Mouse (Mus musculus) ZHBTc4 (cell line): ENCODE data around the gene Klc4.

Experiments used
- DNase-seq: peaks from one replicate; pipeline ENCODE4 v3.0.0-alpha.2; 2011; ENCODE audit warnings: low read depth, low spot score

The Klc4 gene

GRCm38 (mm10) chr17:46645561-46646321 is at the start of gene Klc4, which contains the start of gene Mrpl2:
Klc4 (minus strand) TSS chr17:46646022.
Mrpl2 (plus strand) TSS chr17:46646229.
- peak; percentile 100 for DNase-seq

- DNase-seq, result peak; percentile 54
These were observed 48.8 kb upstream of the Klc4 start for GRCm38 (mm10) chr17:46694517-46695063.

- no peak for DNase-seq
These were observed 45.6 kb upstream of the Klc4 start for GRCm38 (mm10) chr17:46691390-46691789.

- no peak for DNase-seq
These were observed 44.8 kb upstream of the Klc4 start for GRCm38 (mm10) chr17:46690665-46691064.

GRCm38 (mm10) chr17:46685913-46686312 is 40.1 kb upstream of the Klc4 start:
- no peak for DNase-seq

- DNase-seq, result peak; percentile 96
These were observed 37.0 kb upstream of the Klc4 start for GRCm38 (mm10) chr17:46682654-46683389.

GRCm38 (mm10) chr17:46681466-46682118 is 35.8 kb upstream of the Klc4 start:
- no peak for DNase-seq

- DNase-seq, result peak; percentile 99
These were observed 35.0 kb upstream of the Klc4 start, which contains the start of gene Klhdc3 for GRCm38 (mm10) chr17:46680760-46681373. Klhdc3 (minus strand) TSS chr17:46680914.

- DNase-seq, result peak; percentile 81
These were observed 34.3 kb upstream of the Klc4 start for GRCm38 (mm10) chr17:46679843-46680759.

GRCm38 (mm10) chr17:46678911-46679310 is 33.1 kb upstream of the Klc4 start:
- DNase-seq, result no peak

GRCm38 (mm10) chr17:46678416-46678815 is 32.6 kb upstream of the Klc4 start, which contains the start of gene Mea1:
Mea1 (plus strand) TSS chr17:46678793.
- DNase-seq, result no peak

GRCm38 (mm10) chr17:46674530-46675283 is 28.9 kb upstream of the Klc4 start:
- DNase-seq, result no peak

GRCm38 (mm10) chr17:46673850-46674529 is 28.2 kb upstream of the Klc4 start, which contains the start of gene Rrp36:
Rrp36 (minus strand) TSS chr17:46674352.
- DNase-seq, result peak; percentile 97

GRCm38 (mm10) chr17:46669911-46670310 is 24.1 kb upstream of the Klc4 start:
- DNase-seq, result no peak

GRCm38 (mm10) chr17:46667712-46668111 is 21.9 kb upstream of the Klc4 start:
- peak; percentile 66 for DNase-seq

GRCm38 (mm10) chr17:46662730-46663129 is 16.9 kb upstream of the Klc4 start:
- no peak for DNase-seq

GRCm38 (mm10) chr17:46661981-46662380 is 16.2 kb upstream of the Klc4 start:
- no peak for DNase-seq

- DNase-seq, result no peak
These were observed 15.5 kb upstream of the Klc4 start for GRCm38 (mm10) chr17:46661351-46661750.

GRCm38 (mm10) chr17:46656054-46656453 is 10.2 kb upstream of the Klc4 start:
- DNase-seq, result no peak
